Mouse (Mus musculus) C2C12 (cell line): ENCODE results near the gene Gch1.

Source experiments
- CTCF ChIP-seq: IDR thresholded peaks from one replicate; pipeline ENCODE4 v1.5.1; 2011; ENCODE audit not compliant: control insufficient read depth, insufficient read depth, insufficient read length
- MAX ChIP-seq: IDR thresholded peaks from one replicate; pipeline ENCODE4 v1.6.1; 2011; ENCODE audit warnings: mild to moderate bottlenecking, control low read depth

- TF ChIP-seq CTCF (no peak), MAX (no peak)
Observed at GRCm38 (mm10) chr14:47181497-47182290, 7.5 kb downstream of the Gch1 start.
